Mouse (Mus musculus) sigmoid colon, adult 10 weeks (tissue): ENCODE results near the gene Rab27a. TPM values are rescaled to one million over a fixed set of nuclear protein-coding genes. Genes with fewer than 3 reads are reported as not detected.

ENCODE experiments used
- polyA plus RNA-seq: library from polyadenylated mRNA; stranded (reverse); fragments of 350-450 nt; fragmentation: Illumina TruSeq; extraction: RNeasy Lipid Tissue Mini Kit (QIAGEN cat#74804); gene quantifications from one replicate; pipeline ENCODE4 v1.2.3, GENCODE M21; 2014; ENCODE audit warnings: low read depth, low replicate concordance

Rab27a gene
- 72.0 TPM for polyA plus RNA-seq

GRCm38 (mm10) chr9:73044146-73045079, at the start of gene Rab27a:
Gene Rab27a (plus strand): TSS chr9:73044854.

GRCm38 (mm10) chr9:73040080-73040479, 4.6 kb upstream of the Rab27a start, which contains the start of gene Pigb:
Gene Pigb (minus strand): TSS chr9:73040378.

GRCm38 (mm10) chr9:73101536-73101935, 56.9 kb downstream of the Rab27a start, which contains the start of gene Khdc3:
Gene Khdc3 (plus strand): TSS chr9:73101836.

GRCm38 (mm10) chr9:73102181-73102580, 57.5 kb downstream of the Rab27a start, which contains the start of gene Gm20509:
Gene Gm20509 (plus strand): TSS chr9:73102470.

GRCm38 (mm10) chr9:73112919-73113906, 68.6 kb downstream of the Rab27a start, which contains the start of gene Rsl24d1:
Gene Rsl24d1 (plus strand): TSS chr9:73113426.

Other genes with a start within 250 kb of the Rab27a start
- 0.22 TPM for gene Prtg, start 238.0 kb upstream of the Rab27a start, polyA plus RNA-seq
- 2.3 TPM for gene Pygo1, start 119.2 kb upstream of the Rab27a start, polyA plus RNA-seq
- 0.79 TPM for gene Dyx1c1, start 86.1 kb upstream of the Rab27a start, polyA plus RNA-seq
- gene Gm44503, start 86.0 kb upstream of the Rab27a start, polyA plus RNA-seq, result not detected
- gene Ccpg1os, start 59.5 kb upstream of the Rab27a start, polyA plus RNA-seq, result 14.7 TPM
- 111 TPM for gene Ccpg1, start 59.4 kb upstream of the Rab27a start, polyA plus RNA-seq
- gene Pigb, start 4.5 kb upstream of the Rab27a start, polyA plus RNA-seq, result 11.6 TPM
- not detected for gene Khdc3, start 57.0 kb downstream of the Rab27a start, polyA plus RNA-seq
- gene Gm20509, start 57.6 kb downstream of the Rab27a start, polyA plus RNA-seq, result not detected
- gene Rsl24d1, start 68.6 kb downstream of the Rab27a start, polyA plus RNA-seq, result 51.1 TPM